8 mouse cellular contexts compared by ENCODE assay signal in genomic region chr14:32321732-32322685, GRCm38 (mm10). TPM values are rescaled to one million over a fixed set of nuclear protein-coding genes. Genes with fewer than 3 reads are reported as not detected.
DNase-seq lines count a peak whose midpoint lies in the region; ATAC-seq lines count a peak whose summit lies in the region.

Ogdhl (plus strand) TSS chr14:32322019.

- peak within 1 kb of the TSS; percentile 81 for H3K9ac ChIP-seq in hindbrain, embryonic 11.5 days (ENCODE audit: low read depth, low read length)
- peak within 1 kb of the TSS; percentile 64 for H3K9ac ChIP-seq in lung, embryonic 16.5 days (ENCODE audit: low read length)

- WGBS in hindbrain, embryonic 11.5 days: 5% methylated on average over 47 of the region's 50 CpGs
- 2% methylated on average over 50 of the region's 50 CpGs for WGBS in lung, embryonic 16.5 days

- H3K4me2 ChIP-seq in hindbrain, embryonic 11.5 days (replicated peaks; ENCODE audit: low read depth, low read length): peak within 1 kb of the TSS; percentile 68
- H3K4me2 ChIP-seq in lung, embryonic 16.5 days (ENCODE audit: low read depth, low read length): peak within 1 kb of the TSS; percentile 76

- DNase-seq in WW6 (ENCODE audit: low read depth, low spot score): peak; percentile 81
- peak; percentile 84 for DNase-seq in cerebellum, postnatal 14 days
- peak; percentile 66 to 79 for DNase-seq in frontal cortex, postnatal 10 days (ENCODE audit: low spot score in 2 of 2)
- DNase-seq in hindbrain, embryonic 11.5 days (ENCODE audit: low spot score): peak; percentile 91
- peak; percentile 73 to 83 for DNase-seq in layer of hippocampus, postnatal 10 days (ENCODE audit: low spot score in 2 of 2)
- peak; percentile 82 for DNase-seq in ovary, postnatal 36 days (ENCODE audit: low spot score)
- DNase-seq in thymus, postnatal 4 days: peak; percentile 80

- no peaks in the 10 kb centered on the region for H3K36me3 ChIP-seq in hindbrain, embryonic 11.5 days (ENCODE audit: control insufficient read depth, insufficient read depth, low read length)
- H3K36me3 ChIP-seq in lung, embryonic 16.5 days (ENCODE audit: control insufficient read depth, insufficient read depth, low read length): no peaks in the 10 kb centered on the region

- no peak within 1 kb of the TSS for H3K27ac ChIP-seq in hindbrain, embryonic 11.5 days (ENCODE audit: low read depth, low read length)
- no peak within 1 kb of the TSS for H3K27ac ChIP-seq in lung, embryonic 16.5 days (ENCODE audit: low read length)

- 0 out of 2 replicates have a peak, but pooled peaks cover 2% of the 10 kb centered on the region for H3K4me1 ChIP-seq in hindbrain, embryonic 11.5 days (replicated peaks; ENCODE audit: control insufficient read depth, insufficient read depth, low read length)
- H3K4me1 ChIP-seq in lung, embryonic 16.5 days (replicated peaks; ENCODE audit: control insufficient read depth, insufficient read depth, low read length): 0 out of 2 replicates have a peak, but pooled peaks cover 2% of the 10 kb centered on the region

- H3K4me3 ChIP-seq in hindbrain, embryonic 11.5 days (ENCODE audit: low read depth, low read length): peak within 1 kb of the TSS; percentile 62
- peak within 1 kb of the TSS; percentile 65 for H3K4me3 ChIP-seq in lung, embryonic 16.5 days (ENCODE audit: low read length)

- peak; percentile 87 for ATAC-seq in hindbrain, embryonic 11.5 days (ENCODE audit: low FRiP score)
- peak; percentile 87 for ATAC-seq in lung, embryonic 16.5 days (ENCODE audit: low read depth)

- no peaks in the 10 kb centered on the region for H3K27me3 ChIP-seq in hindbrain, embryonic 11.5 days (ENCODE audit: control insufficient read depth, insufficient read depth, low read length)
- H3K27me3 ChIP-seq in lung, embryonic 16.5 days (ENCODE audit: control insufficient read depth, insufficient read depth, low read depth, low read length): no peaks in the 10 kb centered on the region

- no peaks in the 10 kb centered on the region for H3K9me3 ChIP-seq in hindbrain, embryonic 11.5 days (ENCODE audit: control insufficient read depth, low read length)
- H3K9me3 ChIP-seq in lung, embryonic 16.5 days (ENCODE audit: control insufficient read depth, low read length): no peaks in the 10 kb centered on the region

RNA-seq across cellular contexts. Expression of gene Ogdhl, which starts in this region (rescaled TPM):
- 13.9 and 14.5 TPM in 2 replicates for polyA plus RNA-seq in hindbrain, embryonic 11.5 days (2014; fragmentation: Nextera tagmentation; extraction: Ambion mirVana)
- total RNA-seq in layer of hippocampus, postnatal 10 days (2021): 10 to 100 TPM; 47.1 to 51.9 TPM
- 7.8 and 8.8 TPM in 2 replicates for polyA plus RNA-seq in lung, embryonic 16.5 days (2015; fragmentation: Nextera tagmentation; extraction: Ambion mirVana)
